Mouse (Mus musculus) kidney, adult 2 months (tissue): ENCODE results near the gene Arhgap9. TPM values are rescaled to one million over a fixed set of nuclear protein-coding genes. Genes with fewer than 3 reads are reported as not detected.
"Not testable (repeated sequence)": the region's sequence is repeated elsewhere in the genome, so short reads cannot be mapped to it uniquely, and the experiment has no call there.

Experiments used
- DNase-seq: peaks from one replicate; pipeline ENCODE4 v3.0.0; 2021
- H3K27ac ChIP-seq: fragments of 200-500 bp; 2 replicates; pipeline ENCODE4 v1.5.1; 2012; ENCODE audit warnings: low read depth, low read length, control low read depth, inconsistent platforms; ENCODE audit not compliant: insufficient read depth
- H3K27me3 ChIP-seq: fragments of 200-500 bp; replicated peaks from 2 replicates; pipeline ENCODE4 v1.6.1; 2012; ENCODE audit warnings: mild to moderate bottlenecking, moderate library complexity, low read length, inconsistent platforms; ENCODE audit not compliant: control insufficient read depth, insufficient read depth
- H3K36me3 ChIP-seq: fragments of 200-500 bp; 2 replicates; pipeline ENCODE4 v1.6.1; 2012; ENCODE audit warnings: mild to moderate bottlenecking, moderate library complexity, low read length, inconsistent platforms; ENCODE audit not compliant: control insufficient read depth, insufficient read depth
- H3K4me1 ChIP-seq: fragments of 200-500 bp; 2 replicates; pipeline ENCODE4 v1.6.1; 2011; ENCODE audit warnings: low read length; ENCODE audit not compliant: control insufficient read depth, insufficient read depth
- H3K4me3 ChIP-seq: fragments of 200-500 bp; 2 replicates; pipeline ENCODE4 v1.5.1; 2011; ENCODE audit warnings: mild to moderate bottlenecking, low read depth, low read length, control low read depth; ENCODE audit not compliant: insufficient read depth
- CTCF ChIP-seq: fragments of 200-500 bp; conservative IDR thresholded peaks from 2 replicates; pipeline ENCODE4 v1.5.1; 2011; ENCODE audit warnings: low read depth, mild to moderate bottlenecking, control low read depth, low read length, moderate library complexity, mixed read lengths; ENCODE audit not compliant: insufficient read depth, insufficient read length
- POLR2A ChIP-seq: fragments of 200-500 bp; IDR thresholded peaks from one replicate; pipeline ENCODE4 v1.6.1; 2011; ENCODE audit warnings: low read depth, low read length, control low read depth
- WGBS: fragments of 180-500 bp; shearing (Covaris S2); methylation state at CpG from one replicate; pipeline ENCODE4 v1.1.7; 2018; 5-methylcytosine and 5-hydroxymethylcytosine counted together
- polyA plus RNA-seq: library from polyadenylated mRNA; depleted of rRNA; stranded (reverse); fragments of >200 nt; gene quantifications from 2 replicates; pipeline ENCODE4 v1.2.3, GENCODE M21; 2012

Arhgap9 gene
- polyA plus RNA-seq, 1 experiment: 6.0 TPM

- TF ChIP-seq POLR2A (no peak), CTCF (no peak)
- 73% methylated on average over 3 of the region's 3 CpGs for WGBS
- Histone ChIP-seq H3K36me3 (peaks cover 5% of the 10 kb centered on the region; the same call in 1 of the 2 replicates), H3K4me3 (no peak overlapping the region), H3K27me3 (no peaks in the 10 kb centered on the region), H3K4me1 (peaks cover 22% of the 10 kb centered on the region; the same call in 1 of the 2 replicates), H3K27ac (no peak overlapping the region)
- no peak for DNase-seq
Measured at GRCm38 (mm10) chr10:127293590-127294113, 28.1 kb upstream of the Arhgap9 start.

- Histone ChIP-seq H3K4me3 (no peak overlapping the region), H3K27ac (no peak overlapping the region), H3K36me3 (peaks cover 7% of the 10 kb centered on the region), H3K4me1 (peaks cover 16% of the 10 kb centered on the region; the same call in 1 of the 2 replicates), H3K27me3 (no peaks in the 10 kb centered on the region)
- DNase-seq: peak; percentile 27
- no peak for TF ChIP-seq POLR2A
- no peak for TF ChIP-seq CTCF
- 71% methylated on average over 10 of the region's 10 CpGs for WGBS
Measured at GRCm38 (mm10) chr10:127294895-127295510, 26.8 kb upstream of the Arhgap9 start.

GRCm38 (mm10) chr10:127295986-127296794 lies 25.6 kb upstream of the Arhgap9 start:
- Histone ChIP-seq H3K36me3 (peaks cover 8% of the 10 kb centered on the region), H3K27ac (no peak overlapping the region)
- no peak for DNase-seq

GRCm38 (mm10) chr10:127297015-127297871 lies 24.5 kb upstream of the Arhgap9 start:
- H3K36me3 ChIP-seq: peaks cover 8% of the 10 kb centered on the region
- no peak overlapping the region for H3K4me3 ChIP-seq
- no peak overlapping the region for H3K27ac ChIP-seq
- TF ChIP-seq CTCF: no peak
- TF ChIP-seq POLR2A: no peak
- no peak for DNase-seq
- H3K4me1 ChIP-seq: peaks cover 13% of the 10 kb centered on the region; the same call in 1 of the 2 replicates
- WGBS: 88% methylated on average over 16 of the region's 16 CpGs
- no peaks in the 10 kb centered on the region for H3K27me3 ChIP-seq

More at GRCm38 (mm10) chr10:127295986-127296794, 25.6 kb upstream of the Arhgap9 start:
- WGBS: 83% methylated on average over 24 of the region's 24 CpGs
- no peak for TF ChIP-seq CTCF
- no peak for TF ChIP-seq POLR2A
- Histone ChIP-seq H3K4me1 (peaks cover 16% of the 10 kb centered on the region; the same call in 1 of the 2 replicates), H3K4me3 (no peak overlapping the region), H3K27me3 (no peaks in the 10 kb centered on the region)

GRCm38 (mm10) chr10:127300361-127300760 lies 21.4 kb upstream of the Arhgap9 start:
- H3K36me3 ChIP-seq: peaks cover 8% of the 10 kb centered on the region
- WGBS: 97% methylated on average over 6 of the region's 6 CpGs
- H3K27me3 ChIP-seq: no peaks in the 10 kb centered on the region
- TF ChIP-seq POLR2A: no peak
- TF ChIP-seq CTCF: no peak
- no peak overlapping the region for H3K27ac ChIP-seq
- no peak overlapping the region for H3K4me3 ChIP-seq
- no peaks in the 10 kb centered on the region for H3K4me1 ChIP-seq
- DNase-seq: no peak

- Histone ChIP-seq H3K4me3 (no peak overlapping the region), H3K36me3 (peaks cover 4% of the 10 kb centered on the region), H3K4me1 (no peaks in the 10 kb centered on the region), H3K27me3 (no peaks in the 10 kb centered on the region), H3K27ac (no peak overlapping the region)
- no peak for DNase-seq
- no peak for TF ChIP-seq POLR2A
- TF ChIP-seq CTCF: no peak
- WGBS: 94% methylated on average over 11 of the region's 11 CpGs
Measured at GRCm38 (mm10) chr10:127303136-127303535, 18.6 kb upstream of the Arhgap9 start.

- H3K4me1 ChIP-seq, DNase-seq, H3K27me3 ChIP-seq, H3K27ac ChIP-seq, H3K4me3 ChIP-seq, H3K36me3 ChIP-seq: not testable (repeated sequence)
- 82% methylated on average over 3 of the region's 3 CpGs for WGBS
Measured at GRCm38 (mm10) chr10:127309167-127309566, 12.6 kb upstream of the Arhgap9 start.
